Mouse (Mus musculus) bone marrow macrophage, adult 2 months (primary cell): Measurements from ENCODE around the gene Zdhhc22.

Experiments used
- CTCF ChIP-seq: IDR thresholded peaks from 2 replicates; pipeline ENCODE4 v1.5.1; 2012; ENCODE audit warnings: low read depth, mild to moderate bottlenecking, low read length, moderate library complexity
- POLR2A ChIP-seq: IDR thresholded peaks from 2 replicates; pipeline ENCODE4 v1.6.1; 2012; ENCODE audit warnings: mild to moderate bottlenecking, low read depth, low read length, borderline replicate concordance

DNA sequence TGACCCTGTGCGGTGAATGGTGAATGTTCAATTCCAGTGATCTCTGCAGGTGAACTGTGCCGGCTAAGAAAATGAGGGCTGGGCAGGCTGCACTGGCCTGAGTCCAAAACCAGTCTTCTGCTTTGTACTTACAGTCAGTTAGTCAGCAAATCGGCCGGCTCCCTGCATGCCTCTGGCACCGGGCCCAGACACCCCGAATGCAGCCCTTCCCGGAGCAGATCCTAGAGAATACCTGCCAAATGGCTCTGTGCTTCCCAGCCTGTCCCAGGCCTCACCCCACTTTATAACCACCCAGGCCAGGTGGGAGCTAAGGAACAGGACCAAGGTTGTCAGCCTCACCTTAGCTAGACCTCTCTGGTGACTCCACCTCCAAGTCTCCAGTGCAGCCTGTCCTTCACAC is 17.0 kb downstream of the Zdhhc22 start:
- TF ChIP-seq CTCF (no peak), POLR2A (no peak)
